Mouse (Mus musculus): ENCODE results near the gene Ttll12. TPM values are rescaled to one million over a fixed set of nuclear protein-coding genes. Genes with fewer than 3 reads are reported as not detected.
A peak's percentile ranks its signal among the peaks of the same experiment; 100 is the strongest.

Gene Ttll12
- total RNA-seq (2021): 10 to 100 TPM; 15.5 to 17.6 TPM
- long read RNA-seq, experiment 1, transcript Ttll12-201 (14 exons, 3,774 nt): major isoform, 41 of 44 reads
- long read RNA-seq, experiment 1, partial matches to known transcripts: 1 of 44 reads
- long read RNA-seq, experiment 1, other reads (novel, unspliced or antisense): 2 of 44 reads
- long read RNA-seq, experiment 2, transcript Ttll12-201 (14 exons, 3,774 nt): major isoform, 42 of 48 reads
- long read RNA-seq, experiment 2, partial matches to known transcripts: 3 of 48 reads
- long read RNA-seq, experiment 2, other reads (novel, unspliced or antisense): 3 of 48 reads

DNA sequence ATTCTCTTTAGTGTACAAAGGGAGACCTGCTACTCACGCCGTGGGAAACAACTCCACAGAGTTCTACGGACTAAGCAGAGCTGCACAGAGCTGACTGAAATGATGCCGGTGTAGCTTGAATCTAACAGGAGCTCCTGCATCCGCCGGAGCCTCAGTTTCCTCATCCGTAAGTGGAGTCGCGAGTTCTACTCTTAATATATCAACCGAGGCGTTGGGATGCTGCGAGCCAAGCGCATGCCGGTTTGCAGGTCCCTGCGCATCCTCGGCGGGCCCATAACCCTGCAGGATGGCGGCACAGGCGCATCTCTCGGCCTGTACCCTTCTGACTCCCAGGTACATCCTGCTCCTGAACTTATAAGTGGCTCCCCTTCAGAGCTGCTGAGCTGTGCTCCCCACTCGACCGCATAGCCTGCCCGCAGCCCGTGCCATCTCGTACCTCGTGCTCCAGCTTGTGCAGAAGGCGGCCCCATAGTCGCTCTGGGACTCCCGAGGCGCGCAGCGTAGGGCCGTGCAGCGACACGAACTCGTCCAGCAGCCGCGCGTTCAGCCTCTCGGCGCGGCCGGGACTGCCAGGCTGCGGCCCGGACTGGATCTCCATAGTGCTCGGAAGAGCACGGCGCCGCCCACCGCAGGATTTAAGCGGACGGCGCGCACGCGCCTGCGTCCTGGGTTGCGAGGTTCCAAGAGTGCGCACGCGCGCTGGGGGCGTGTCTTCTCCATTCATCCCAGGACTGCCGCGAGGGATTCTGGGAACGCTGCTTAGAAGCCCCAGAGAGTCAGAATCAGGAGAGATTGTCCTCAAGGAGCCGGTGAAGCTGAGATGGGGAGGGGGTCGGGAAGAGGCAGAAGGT lies at the start of gene Ttll12:
Gene Ttll12, minus strand, starts transcription at position 645 of the 851 bp plus-strand sequence.
- DNase-seq (ENCODE audit: low spot score in 2 of 2): peak; percentile 91 to 95

DNA sequence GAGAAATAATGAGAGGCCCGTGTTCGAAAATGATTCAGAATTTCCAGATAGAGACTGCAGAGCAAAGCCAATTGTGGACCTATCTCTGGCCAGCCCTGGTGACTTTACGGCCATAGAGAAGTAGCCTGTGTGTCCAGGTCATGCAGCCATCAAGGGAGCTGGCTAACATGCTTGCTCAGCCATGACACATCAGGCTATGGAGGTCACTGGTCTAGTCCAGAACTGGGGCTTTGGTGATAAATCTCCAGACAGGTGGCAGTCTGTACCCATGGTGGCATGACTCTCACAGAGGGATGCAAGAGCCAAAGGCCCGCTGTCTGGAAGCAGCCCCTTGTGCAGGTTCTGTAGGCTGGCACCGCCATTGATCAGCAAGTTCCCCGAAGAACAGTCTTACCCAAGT lies 47.6 kb upstream of the Ttll12 start:
- no peak for DNase-seq (ENCODE audit: low spot score in 2 of 2)

DNA sequence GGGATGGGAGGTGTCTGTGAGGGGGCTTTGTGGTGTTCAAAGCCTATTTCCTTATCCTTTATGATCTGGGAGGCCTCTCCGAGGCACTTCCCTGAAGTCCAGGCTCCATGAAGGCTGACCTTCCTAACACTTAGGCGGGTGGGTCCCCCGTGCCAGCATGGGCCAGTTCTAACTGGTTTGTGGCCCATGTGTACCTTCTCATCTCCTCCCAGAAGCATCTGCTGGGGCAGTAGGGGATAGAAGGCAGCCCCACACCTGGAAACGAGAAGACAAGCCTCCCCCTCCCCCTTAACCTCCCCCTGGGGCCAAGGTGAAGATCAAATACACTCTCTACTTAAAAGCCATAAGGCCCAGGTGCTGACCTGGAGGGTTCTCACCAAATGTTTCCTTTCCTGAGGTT lies 45.3 kb upstream of the Ttll12 start:
- DNase-seq (ENCODE audit: low spot score in 2 of 2): no peak

DNA sequence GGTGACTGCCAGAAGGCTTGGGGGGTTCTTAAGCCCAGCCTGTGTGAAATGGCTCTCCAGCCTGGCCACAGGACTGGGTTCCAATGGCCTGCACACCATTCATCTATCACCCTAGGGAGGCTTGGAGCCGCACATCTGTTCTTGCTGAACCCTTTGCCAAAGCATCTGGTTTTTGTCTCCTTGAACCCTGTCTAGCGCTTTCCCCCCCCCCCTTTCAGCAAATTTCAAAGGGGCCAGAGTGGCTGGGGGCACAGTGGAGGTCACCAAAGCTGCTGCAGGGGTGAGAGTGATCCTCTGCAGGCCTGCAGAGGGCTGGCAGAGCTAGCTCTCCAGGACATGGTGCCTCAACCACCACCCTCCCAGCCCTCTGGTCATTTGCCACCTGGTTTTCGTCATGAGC lies 44.2 kb upstream of the Ttll12 start:
- no peak for DNase-seq (ENCODE audit: low spot score in 2 of 2)

DNA sequence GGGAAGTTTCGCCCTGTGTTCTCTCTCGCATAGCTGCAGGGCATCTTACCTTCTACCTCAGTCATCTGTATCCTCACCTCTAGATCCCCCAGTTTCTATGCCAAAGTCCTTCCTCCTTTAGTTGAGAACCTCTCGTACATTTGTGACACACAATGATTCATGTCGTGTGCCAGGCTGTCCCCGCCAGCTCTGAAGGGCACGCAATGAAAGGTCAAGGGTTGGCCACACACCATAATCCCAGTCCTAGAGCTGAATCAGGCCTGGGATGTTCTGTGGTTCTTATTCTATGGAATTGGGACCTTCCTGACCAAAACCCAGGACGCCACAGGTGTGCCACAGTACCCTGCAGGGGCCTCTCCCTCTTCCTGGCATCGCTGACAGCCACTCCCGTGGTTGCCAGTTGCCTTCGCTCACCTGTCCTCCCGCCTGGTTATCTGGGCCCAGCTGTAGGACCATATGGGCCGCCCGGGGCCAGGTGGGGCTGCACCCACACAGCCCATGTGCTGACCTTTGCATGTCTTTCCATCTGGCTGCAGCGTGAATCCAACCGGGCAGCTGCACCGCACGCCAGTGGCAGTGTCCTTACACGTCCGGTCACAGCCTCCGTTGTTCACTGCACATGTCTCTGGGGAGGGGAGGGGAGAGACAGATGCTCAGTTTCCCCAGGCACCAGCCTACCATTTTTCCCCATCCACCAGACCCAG lies 43.4 kb upstream of the Ttll12 start:
- DNase-seq (ENCODE audit: low spot score in 2 of 2): no peak

DNA sequence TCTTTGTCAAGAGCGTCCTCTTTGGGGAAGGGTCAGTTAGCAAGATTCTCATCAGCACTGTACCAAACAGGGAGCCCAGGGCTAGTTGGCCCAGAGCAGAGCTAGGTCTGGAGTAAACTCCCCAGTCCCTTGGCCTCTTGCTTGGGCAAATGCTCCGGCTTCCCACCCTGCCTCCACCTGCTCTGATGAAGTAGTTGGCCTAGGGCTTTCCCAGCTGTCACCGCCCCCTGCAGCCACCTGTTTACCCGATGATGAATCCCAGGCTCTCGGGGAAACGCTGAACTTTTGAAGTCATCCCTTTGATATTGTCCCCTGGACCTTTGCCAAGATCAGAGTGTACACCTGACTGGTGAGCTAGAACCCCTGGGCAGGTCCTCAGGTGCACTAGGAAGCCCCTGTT lies 41.8 kb upstream of the Ttll12 start:
- no peak for DNase-seq (ENCODE audit: low spot score in 2 of 2)

DNA sequence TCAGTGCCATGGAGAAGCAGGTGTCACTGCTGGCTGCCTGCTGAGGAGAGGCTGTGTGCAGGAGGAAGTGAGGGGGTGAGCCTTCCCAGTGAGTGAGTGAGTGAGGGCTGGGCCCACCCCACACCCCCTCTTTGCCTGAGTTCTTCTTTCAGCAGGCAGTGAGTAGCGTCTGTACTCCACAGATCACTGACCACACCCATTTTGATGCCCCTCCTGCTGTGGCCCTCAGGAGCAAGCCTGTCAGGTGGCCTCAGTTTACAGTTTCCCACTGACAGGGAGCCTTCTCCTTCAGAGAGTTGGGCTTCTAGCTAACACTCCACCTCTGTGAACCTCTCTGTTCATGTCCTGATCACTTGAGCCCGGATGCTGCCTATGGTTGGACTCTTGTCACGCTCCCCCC lies 40.3 kb upstream of the Ttll12 start:
- DNase-seq (ENCODE audit: low spot score in 2 of 2): no peak

DNA sequence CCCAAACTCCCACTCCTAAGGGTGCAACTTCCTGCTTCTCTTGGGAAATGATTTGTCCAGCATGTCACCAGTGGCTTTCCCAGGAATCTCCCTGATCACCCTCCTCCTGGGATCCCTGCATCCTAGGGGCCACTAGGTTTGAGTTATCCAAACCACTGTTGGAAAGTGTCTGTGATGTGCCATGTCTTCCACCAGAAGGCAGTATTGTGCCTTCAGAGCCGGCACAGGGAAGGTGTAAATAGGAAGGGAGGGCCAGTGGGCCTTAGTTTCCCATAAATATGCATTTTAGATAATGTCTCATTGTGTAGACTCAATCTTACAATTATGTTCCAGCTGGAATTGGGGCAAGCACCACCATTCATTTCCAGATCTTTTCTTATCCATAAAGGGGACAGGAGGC lies 39.1 kb upstream of the Ttll12 start:
- no peak for DNase-seq (ENCODE audit: low spot score in 2 of 2)

DNA sequence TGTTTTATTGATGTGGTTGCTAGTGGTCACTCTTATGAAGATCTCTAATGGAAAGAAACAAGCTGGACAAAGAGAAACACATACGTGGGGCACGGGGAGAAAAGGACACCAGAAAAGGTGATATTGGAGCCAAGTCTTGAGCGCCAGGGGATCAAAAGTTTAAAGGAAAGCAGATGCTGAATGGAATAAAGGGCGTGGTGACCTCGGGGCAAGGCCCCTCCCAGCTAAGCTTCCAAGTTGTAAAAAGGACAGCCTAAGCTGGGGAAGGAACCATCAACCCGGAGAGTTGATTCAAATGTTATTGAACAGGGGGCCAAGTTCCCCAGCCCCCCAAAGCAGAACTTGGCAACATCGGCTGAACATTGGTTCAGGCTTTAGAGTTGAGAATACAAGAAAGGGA lies 36.1 kb upstream of the Ttll12 start:
- DNase-seq (ENCODE audit: low spot score in 2 of 2): no peak

DNA sequence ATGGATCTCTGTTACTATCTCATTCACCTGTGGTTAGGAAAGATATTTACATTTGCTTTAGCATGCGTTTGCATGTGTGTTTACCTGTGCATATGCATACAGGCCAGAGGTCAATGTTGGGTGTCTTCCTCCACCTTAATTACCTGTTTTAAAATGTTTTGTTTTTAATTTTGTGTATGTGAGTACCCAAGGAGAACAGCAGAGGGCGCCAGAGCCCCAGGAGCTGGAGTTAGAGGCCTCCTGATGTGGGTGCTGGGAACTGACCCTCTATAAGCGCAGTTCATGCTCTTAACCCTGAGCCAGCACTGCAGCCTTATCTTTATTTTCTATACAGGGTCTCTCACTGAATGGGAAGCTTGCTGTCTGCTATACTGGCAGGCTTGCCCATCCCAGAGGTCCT lies 34.8 kb upstream of the Ttll12 start:
- DNase-seq (ENCODE audit: low spot score in 2 of 2): no peak

DNA sequence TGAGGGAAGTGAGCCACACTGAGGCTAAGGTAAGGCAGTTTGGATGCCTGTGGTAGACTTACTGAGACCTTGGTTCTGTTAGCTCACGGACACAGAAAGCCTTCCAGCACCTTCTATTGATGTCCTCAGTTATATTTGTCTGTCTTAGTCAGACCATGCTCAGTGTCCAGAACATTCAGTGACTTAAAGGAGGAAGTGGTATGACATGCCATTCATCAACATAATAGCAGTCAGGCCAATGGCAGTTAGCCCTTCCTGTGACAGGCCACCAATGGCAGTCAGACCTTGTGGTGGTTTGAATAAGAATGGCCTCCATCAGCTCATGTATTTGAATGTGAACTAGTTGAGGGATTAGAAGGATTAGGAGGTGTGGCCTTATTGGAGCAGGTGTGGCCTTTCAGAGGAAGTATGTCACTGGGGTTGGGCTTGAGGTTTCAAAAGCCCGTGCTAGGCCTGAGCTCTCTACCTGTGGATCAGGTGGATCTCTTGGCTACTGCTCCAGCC lies 31.2 kb upstream of the Ttll12 start:
- no peak for DNase-seq (ENCODE audit: low spot score in 2 of 2)

DNA sequence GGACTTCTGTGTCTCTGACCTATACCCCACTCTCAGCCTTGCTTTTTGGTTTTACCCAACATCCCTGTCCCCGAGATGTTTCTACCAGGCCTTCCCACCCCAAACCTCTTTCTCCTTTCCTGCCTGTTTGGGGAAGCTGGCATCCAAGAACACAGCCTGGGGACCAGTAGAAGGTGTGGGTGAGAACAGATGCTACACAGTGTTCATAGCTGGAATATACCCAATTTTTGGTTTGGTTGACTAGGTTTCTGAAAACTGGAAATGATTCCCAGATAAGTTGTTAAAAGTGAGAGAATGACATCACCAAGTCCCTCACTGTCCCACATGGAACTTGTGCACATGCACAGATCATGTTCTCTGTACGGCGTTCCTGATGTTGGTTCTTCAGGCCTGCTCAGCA lies 20.3 kb upstream of the Ttll12 start:
- DNase-seq (ENCODE audit: low spot score in 2 of 2): no peak

DNA sequence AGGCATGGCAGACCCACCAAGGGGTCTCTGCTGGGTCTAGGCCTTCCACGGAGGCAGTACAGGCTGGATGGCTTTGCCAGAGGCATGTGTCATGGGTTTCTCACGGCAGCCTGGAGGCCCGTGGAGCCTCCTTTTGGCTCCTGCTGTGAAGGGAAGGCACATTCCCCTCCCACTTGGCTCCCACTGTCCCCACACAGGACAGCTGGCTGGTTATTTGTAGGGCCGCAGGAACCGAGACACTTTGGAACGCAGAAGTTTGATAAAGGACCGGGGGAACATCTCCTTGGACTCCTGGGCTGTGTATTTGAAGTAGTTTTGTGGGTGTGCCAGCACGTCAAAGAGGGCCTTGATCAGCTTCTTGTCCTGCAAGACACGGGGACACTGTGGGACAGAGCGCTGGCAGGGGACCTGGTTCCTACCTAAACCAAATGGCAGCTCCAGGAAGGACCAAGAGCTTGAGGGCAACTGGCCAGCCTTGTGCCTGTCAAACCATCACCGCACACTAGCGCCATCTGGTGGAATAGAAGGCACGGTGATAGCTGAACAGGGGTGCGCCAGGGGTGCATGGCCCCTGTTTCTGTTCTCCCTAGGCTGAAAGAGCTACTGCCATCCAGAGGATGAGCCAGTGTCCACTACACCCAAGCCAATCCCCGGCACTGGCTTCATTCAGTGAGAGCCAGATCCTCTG lies 12.3 kb upstream of the Ttll12 start:
- DNase-seq (ENCODE audit: low spot score in 2 of 2): peak; percentile 49 to 77

DNA sequence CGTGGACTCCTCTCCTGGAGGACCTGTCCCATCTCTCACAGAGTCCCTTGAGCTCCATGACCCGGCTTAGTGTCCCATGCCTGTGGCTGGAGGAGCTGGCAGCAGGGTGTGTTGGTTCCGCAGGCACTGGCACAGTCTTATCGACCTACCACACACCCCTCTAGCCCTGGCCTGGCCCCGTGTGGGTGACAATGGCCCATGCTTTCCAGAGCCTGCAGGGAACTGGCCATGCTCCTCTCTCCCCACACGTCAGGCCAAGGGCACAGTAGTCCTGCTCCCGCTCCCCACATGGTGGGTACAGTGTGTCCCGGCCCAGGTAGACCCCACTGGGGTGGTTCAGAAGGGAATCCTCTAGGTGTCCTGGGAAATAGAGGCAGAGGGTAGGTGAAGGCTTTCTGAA lies 11.7 kb upstream of the Ttll12 start:
- DNase-seq (ENCODE audit: low spot score in 2 of 2): no peak

DNA sequence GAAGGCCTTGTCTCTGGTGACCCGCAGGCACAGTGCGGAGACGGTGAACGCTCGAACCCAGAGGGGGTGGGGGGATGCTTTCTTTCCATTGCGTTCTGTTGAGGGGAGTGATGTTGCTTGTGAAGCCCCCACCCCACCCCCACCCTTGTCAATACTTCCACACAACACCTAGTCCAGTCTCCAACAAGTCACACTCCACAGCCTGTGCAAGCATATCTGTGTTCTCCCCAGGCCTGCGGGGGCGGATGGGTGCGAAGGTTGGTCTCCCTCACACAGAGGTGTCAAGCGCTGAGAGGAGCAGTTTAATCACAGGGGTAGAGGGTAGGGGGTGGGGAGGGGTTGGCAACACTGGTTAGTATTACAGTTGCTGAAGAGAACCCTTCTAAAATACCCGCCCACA lies 11.3 kb upstream of the Ttll12 start:
- no peak for DNase-seq (ENCODE audit: low spot score in 2 of 2)

DNA sequence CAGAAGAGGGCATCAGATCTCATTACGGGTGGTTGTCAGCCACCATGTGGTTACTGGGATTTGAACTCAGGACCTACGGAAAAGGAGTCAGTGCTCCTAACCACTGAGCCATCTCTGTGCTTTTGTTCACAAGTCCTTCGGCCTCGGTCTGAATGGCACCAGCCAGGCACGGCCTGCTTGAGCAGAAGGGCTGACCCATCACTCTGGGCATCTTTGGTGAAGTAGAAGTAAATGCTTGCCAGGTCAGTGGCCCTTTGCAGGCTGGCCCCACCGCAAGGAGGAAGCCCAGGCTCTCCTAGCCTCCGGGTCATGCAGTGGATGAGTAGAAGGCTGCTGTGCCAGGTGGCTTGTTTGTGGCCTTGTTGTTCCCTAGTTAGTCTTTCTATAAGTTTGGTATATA lies 8.5 kb upstream of the Ttll12 start:
- DNase-seq (ENCODE audit: low spot score in 2 of 2): no peak

DNA sequence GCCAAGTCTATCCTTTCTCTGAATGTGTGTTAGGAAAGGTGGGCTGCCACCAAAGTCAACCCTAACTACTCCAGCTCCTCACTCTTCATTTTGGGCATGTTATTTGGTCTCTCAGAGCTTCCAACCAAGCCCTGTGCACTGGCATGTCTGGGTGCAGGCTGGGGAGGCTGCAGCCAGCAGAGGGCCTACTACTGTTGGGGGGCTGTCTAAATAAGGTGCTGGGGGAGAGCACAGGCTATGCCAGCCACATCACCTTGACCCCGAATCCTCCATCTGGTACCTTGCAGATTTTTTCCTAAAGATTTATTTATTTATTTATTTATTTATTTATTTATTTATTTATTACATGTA lies 8.1 kb upstream of the Ttll12 start:
- no peak for DNase-seq (ENCODE audit: low spot score in 2 of 2)

DNA sequence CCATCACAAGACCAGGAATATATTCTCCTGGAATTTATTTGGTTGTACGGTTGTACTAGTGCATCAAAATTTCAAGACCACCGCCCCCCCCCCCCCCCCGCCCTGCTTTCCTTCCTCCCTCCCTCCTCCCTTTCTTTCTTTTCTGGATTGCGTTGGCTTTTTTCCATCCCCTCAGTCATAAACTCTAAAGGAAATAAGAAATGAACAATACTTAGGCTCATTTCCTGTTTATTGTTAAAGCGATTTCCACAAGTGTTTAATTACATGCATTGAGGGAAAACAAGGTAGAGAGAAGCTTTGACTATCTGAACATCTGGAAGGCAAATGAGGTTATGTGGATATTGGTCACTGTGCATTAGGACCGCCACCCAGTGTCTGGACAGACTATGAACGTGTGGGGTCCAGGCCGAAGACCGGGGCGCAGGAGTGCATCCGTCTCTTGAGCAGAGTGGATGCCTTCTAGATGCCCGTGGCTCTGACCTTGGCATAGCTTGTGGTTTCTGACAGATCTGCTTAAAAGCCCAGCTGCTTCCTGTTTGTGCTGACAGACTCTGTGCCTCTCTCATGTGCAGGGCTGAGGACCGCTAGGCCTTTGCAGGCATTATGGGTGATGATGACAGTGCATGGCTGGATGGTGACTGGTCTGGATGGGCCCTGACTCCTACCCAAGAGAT lies 7.6 kb upstream of the Ttll12 start:
- no peak for DNase-seq (ENCODE audit: low spot score in 2 of 2)

DNA sequence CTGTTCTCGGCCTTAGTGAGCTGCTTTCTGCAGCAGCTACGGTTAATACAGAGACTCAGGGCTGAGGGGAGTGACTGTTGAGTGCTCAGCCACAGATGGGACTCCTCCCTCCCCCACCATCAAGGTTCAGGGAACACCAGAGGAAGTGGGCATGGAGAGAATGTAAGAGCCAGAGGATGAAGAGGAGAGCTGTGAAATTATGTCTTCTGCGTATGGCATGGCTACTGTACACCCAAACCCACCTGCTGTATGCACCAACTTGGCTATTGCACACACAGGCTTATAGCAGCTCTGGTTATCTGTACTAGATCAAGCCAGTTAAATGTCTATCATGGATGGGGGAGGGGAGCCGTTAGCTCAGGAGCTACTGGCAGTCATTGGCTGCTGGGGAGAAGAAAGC lies 6.2 kb upstream of the Ttll12 start:
- DNase-seq (ENCODE audit: low spot score in 2 of 2): no peak

DNA sequence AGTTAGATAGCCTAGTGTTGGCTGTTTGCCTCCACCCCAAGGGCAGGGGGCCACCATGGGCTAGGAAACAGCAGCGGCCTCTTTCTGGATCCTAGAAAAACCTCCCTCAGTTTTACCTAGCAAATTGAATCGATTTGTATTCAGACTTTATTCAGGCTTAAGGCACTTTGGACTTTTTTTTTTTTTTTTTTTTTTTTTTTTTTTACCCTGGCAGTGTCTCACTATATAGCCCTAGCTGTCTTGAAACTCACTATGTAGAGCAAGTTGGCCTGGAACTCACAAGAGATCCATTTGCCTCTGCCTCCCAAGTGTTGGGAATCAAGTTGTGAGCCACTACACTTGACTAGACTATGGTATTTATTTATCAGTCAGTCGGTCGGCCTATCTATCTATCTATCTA lies 1.9 kb upstream of the Ttll12 start:
- DNase-seq (ENCODE audit: low spot score in 2 of 2): no peak

DNA sequence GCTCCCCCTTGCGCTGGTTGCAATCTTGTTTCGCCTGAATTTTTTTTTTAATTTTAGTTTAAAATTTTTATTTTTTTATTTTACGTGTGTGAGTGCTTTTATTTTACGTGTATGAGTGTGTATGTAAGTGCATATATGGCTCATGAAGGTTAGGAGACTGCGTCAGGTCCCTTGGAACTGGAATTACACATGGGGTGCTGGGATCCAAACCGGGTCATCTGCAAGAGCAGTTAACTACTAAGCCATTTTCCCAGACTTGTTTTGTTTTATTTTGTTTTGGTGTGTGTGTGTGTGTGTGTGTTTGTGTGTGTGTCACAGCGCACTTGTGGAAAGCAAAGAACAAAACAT lies 381 bp upstream of the Ttll12 start:
- no peak for DNase-seq (ENCODE audit: low spot score in 2 of 2)

Data from gastrocnemius, postnatal 4 days (tissue).